Mouse (Mus musculus) intestine, postnatal 0 days (tissue): ENCODE measurements around the gene Tars. TPM values are rescaled to one million over a fixed set of nuclear protein-coding genes. Genes with fewer than 3 reads are reported as not detected.

Experiments used
- ATAC-seq: fragments of 200-750 bp; cut with Nextera tagmentation; 2 replicates; pipeline ENCODE4 v1.8.0; 2017; ENCODE audit warnings: mild to moderate bottlenecking, moderate TSS enrichment, moderate library complexity
- H3K27ac ChIP-seq: fragments of 300-500 bp; sonication (generic); 2 replicates; pipeline ENCODE4 v1.5.1; 2014; ENCODE audit warnings: mild to moderate bottlenecking, low read depth, low read length, moderate library complexity
- H3K27me3 ChIP-seq: fragments of 300-500 bp; sonication (generic); replicated peaks from 2 replicates; pipeline ENCODE4 v1.6.1; 2014; ENCODE audit warnings: low read length, mixed read lengths; ENCODE audit not compliant: control insufficient read depth, insufficient read depth
- H3K36me3 ChIP-seq: fragments of 300-500 bp; sonication (generic); 2 replicates; pipeline ENCODE4 v1.6.1; 2014; ENCODE audit warnings: mild to moderate bottlenecking, moderate library complexity; ENCODE audit not compliant: control insufficient read depth, insufficient read depth
- H3K4me1 ChIP-seq: fragments of 300-500 bp; sonication (generic); replicated peaks from 2 replicates; pipeline ENCODE4 v1.6.1; 2014; ENCODE audit warnings: antibody characterized with exemption, low read length, mixed read lengths; ENCODE audit not compliant: control insufficient read depth, insufficient read depth
- H3K4me2 ChIP-seq: fragments of 300-500 bp; sonication (generic); replicated peaks from 2 replicates; pipeline ENCODE4 v1.6.1; 2014; ENCODE audit warnings: low read depth, mild to moderate bottlenecking, moderate library complexity
- H3K4me3 ChIP-seq: fragments of 300-500 bp; sonication (generic); 2 replicates; pipeline ENCODE4 v1.5.1; 2014; ENCODE audit warnings: low read depth, low read length
- H3K9ac ChIP-seq: fragments of 300-500 bp; sonication (generic); 2 replicates; pipeline ENCODE4 v1.6.1; 2014; ENCODE audit warnings: mild to moderate bottlenecking, low read depth, low read length
- H3K9me3 ChIP-seq: fragments of 300-500 bp; sonication (generic); 2 replicates; pipeline ENCODE4 v1.6.1; 2016; ENCODE audit warnings: mixed run types; ENCODE audit not compliant: control insufficient read depth
- CTCF ChIP-seq: sonication (generic); IDR thresholded peaks from 2 replicates; pipeline ENCODE4 v1.5.1; 2016; ENCODE audit warnings: low read depth, mild to moderate bottlenecking, control low read depth, antibody characterized with exemption, moderate library complexity
- WGBS: fragments of 180-500 bp; shearing (Covaris S2); extraction: QIAGEN DNeasy Blood & Tissue Kit; methylation state at CpG from one replicate; pipeline ENCODE4 v1.1.7; 2014; 5-methylcytosine and 5-hydroxymethylcytosine counted together
- polyA plus RNA-seq: library from polyadenylated mRNA; unstranded; fragments of >200 nt; fragmentation: Nextera tagmentation; extraction: Ambion mirVana; gene quantifications from 2 replicates; pipeline ENCODE4 v1.2.1, GENCODE M21; 2015

Gene Tars
- polyA plus RNA-seq, 1 experiment from 2014 or later: 31.6 TPM

DNA sequence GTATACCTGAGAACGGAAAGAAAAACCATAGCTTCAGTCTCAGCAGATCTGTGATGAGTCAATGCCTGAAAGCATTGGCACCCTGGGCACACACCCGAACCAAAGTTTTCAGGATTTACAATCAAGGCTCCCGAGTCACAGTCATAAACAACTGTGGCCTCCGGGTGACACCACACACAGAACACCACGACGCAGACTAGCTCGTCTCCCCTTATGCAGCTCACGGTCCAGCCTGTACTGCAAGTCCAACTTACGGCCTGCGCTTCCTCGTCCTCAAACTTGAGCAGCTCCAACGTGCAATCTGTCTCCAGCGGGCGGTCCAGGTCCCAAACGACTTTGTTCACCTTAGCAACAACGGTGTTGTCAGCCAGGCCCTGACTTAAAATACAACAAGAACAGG is 6.6 kb downstream of the Tars start:
- Histone ChIP-seq H3K27ac (no peak overlapping the region), H3K27me3 (no peaks in the 10 kb centered on the region), H3K4me2 (no peak overlapping the region), H3K36me3 (peaks cover 77% of the 10 kb centered on the region), H3K9me3 (no peaks in the 10 kb centered on the region), H3K4me1 (no peaks in the 10 kb centered on the region), H3K9ac (no peak overlapping the region), H3K4me3 (no peak overlapping the region)
- ATAC-seq: no peak
- no peak for TF ChIP-seq CTCF
- 90% methylated on average over 16 of the region's 16 CpGs for WGBS

DNA sequence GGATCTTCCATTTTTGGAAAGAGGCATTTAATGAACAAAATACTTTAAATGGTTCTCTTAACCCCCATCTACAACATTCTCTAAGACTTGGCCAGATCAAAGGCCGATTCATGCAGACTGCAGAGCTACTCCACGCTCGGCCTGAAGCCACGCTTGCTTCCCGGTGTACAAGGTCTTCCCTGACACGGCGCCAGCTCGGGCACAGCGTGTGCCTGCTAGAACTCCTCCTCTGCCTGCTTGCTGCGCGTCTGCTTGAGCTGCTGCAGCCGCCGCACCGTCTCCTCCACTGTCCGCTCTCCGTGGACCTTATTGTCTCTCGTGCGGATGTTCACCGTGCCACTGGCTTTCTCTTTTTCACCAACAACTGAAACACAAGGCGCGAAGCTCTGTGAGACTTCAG is 15.7 kb downstream of the Tars start:
- ATAC-seq: no peak
- H3K4me3 ChIP-seq: no peak overlapping the region
- H3K9me3 ChIP-seq: no peaks in the 10 kb centered on the region
- H3K27ac ChIP-seq: no peak overlapping the region
- no peaks in the 10 kb centered on the region for H3K4me1 ChIP-seq
- H3K27me3 ChIP-seq: no peaks in the 10 kb centered on the region
- no peak overlapping the region for H3K9ac ChIP-seq
- WGBS: 96% methylated on average over 21 of the region's 21 CpGs
- peaks cover 49% of the 10 kb centered on the region for H3K36me3 ChIP-seq
- no peak overlapping the region for H3K4me2 ChIP-seq
- no peak for TF ChIP-seq CTCF

- Histone ChIP-seq H3K36me3 (peaks cover 37% of the 10 kb centered on the region), H3K27me3 (no peaks in the 10 kb centered on the region), H3K4me1 (no peaks in the 10 kb centered on the region), H3K9me3 (no peaks in the 10 kb centered on the region), H3K9ac (no peak overlapping the region), H3K27ac (no peak overlapping the region), H3K4me3 (no peak overlapping the region), H3K4me2 (no peak overlapping the region)
- no peak for ATAC-seq
- no peak for TF ChIP-seq CTCF
- 78% methylated on average over 12 of the region's 12 CpGs for WGBS
These were observed 16.9 kb downstream of the Tars start for GRCm38 (mm10) chr15:11382585-11382984.

DNA sequence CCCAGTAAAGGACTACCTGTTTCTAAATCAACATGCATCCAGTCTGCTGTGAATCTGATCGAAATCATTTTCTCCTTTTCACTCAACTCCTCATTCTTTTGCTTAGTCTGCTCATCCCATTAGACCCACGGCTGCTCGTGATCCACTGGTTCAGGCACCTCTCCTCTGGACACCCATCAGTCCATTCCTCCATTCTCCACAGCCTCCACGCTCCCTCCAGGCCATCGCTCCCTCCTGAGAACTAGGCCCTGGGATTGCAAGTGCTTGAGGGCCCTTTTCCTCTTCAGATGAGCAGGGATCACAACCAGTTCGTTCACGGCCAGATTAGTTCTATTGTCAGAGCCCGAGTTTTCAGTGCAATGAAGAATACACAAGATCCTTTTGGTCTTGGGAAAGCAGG is 18.8 kb downstream of the Tars start:
- no peaks in the 10 kb centered on the region for H3K4me1 ChIP-seq
- ATAC-seq: no peak

DNA sequence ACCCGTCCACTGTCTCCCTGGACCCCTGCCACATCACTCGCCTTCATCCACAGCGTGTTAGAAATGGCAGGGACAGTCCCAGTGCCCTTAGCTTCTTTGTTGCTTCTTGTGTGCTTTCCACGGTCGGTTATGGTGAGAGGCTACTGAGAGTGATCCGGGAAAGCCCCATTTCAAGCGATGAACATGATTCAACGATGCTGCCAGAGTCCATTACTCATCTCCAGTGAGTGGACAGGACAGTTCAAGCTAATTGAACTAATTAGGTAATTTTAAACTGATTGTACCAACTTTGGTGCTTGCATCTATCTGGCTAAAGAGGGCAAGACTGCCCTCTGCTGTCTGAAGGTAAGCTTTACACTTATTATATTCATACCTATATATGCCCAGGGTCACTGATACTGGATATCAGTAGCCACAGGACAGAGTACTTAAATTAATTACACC is 19.4 kb downstream of the Tars start:
- 48% methylated on average over 8 of the region's 8 CpGs for WGBS
- peak; percentile 83 for TF ChIP-seq CTCF

More for the DNA sequence above, 18.8 kb downstream of the Tars start:
- peaks cover 17% of the 10 kb centered on the region for H3K36me3 ChIP-seq
- H3K4me2 ChIP-seq: no peak overlapping the region
- H3K27me3 ChIP-seq: no peaks in the 10 kb centered on the region
- no peak for TF ChIP-seq CTCF
- H3K27ac ChIP-seq: no peak overlapping the region
- no peaks in the 10 kb centered on the region for H3K9me3 ChIP-seq
- WGBS: 80% methylated on average over 8 of the region's 8 CpGs
- H3K4me3 ChIP-seq: no peak overlapping the region
- no peak overlapping the region for H3K9ac ChIP-seq

GRCm38 (mm10) chr15:11379431-11380086 is 19.9 kb downstream of the Tars start:
- no peaks in the 10 kb centered on the region for H3K27me3 ChIP-seq
- 73% methylated on average over 8 of the region's 8 CpGs for WGBS
- peaks cover 9% of the 10 kb centered on the region for H3K36me3 ChIP-seq

More for the DNA sequence above, 19.4 kb downstream of the Tars start:
- Histone ChIP-seq H3K9me3 (no peaks in the 10 kb centered on the region), H3K4me2 (no peak overlapping the region), H3K4me1 (no peaks in the 10 kb centered on the region; the same call in 1 of the 2 replicates), H3K27me3 (no peaks in the 10 kb centered on the region), H3K9ac (no peak overlapping the region), H3K27ac (no peak overlapping the region), H3K36me3 (peaks cover 14% of the 10 kb centered on the region), H3K4me3 (no peak overlapping the region)
- peak; percentile 38; the same call in 1 of the 2 replicates for ATAC-seq

More at GRCm38 (mm10) chr15:11379431-11380086, 19.9 kb downstream of the Tars start:
- H3K4me2 ChIP-seq: no peak overlapping the region
- H3K9ac ChIP-seq: no peak overlapping the region
- H3K4me1 ChIP-seq: no peaks in the 10 kb centered on the region; the same call in 1 of the 2 replicates
- ATAC-seq: no peak
- no peak overlapping the region for H3K27ac ChIP-seq
- TF ChIP-seq CTCF: no peak
- no peak overlapping the region for H3K4me3 ChIP-seq
- H3K9me3 ChIP-seq: no peaks in the 10 kb centered on the region
